Mouse (Mus musculus): ENCODE measurements at regions not wholly inside any gene's neighbourhood (a gene's known extent, or its start where the extent isn't known, plus 50 kb on each side); places are given as distances from the start of the nearest gene placed in this dataset.

DNA sequence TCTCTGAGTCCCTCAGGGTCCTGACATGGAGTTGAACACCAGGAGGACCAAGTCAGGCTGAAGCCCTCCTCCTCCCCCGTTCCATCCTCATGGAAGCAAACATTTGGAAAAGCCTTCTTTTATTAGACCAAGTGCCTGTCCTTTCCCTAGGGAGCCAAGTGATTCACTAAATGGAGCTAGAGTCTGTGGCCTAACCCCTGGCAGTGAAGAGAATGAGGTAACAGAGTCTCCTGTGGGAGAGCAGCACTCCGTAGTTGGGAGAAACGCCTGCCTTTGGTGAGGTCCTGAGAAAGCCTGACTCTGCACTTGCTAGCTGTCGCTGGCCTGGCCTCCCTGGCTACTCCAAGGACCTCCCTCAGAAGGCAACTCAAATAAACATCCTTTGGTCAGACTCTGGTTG lies 104.2 kb downstream of the Tle3 start:
- WGBS = 57% methylated on average over 4 of the region's 4 CpGs
- Histone ChIP-seq H3K27ac (replicated peaks) (no peak overlapping the region), H3K9ac (ENCODE audit: low read length) (no peak overlapping the region), H3K36me3 (ENCODE audit: control insufficient read depth, insufficient read depth, low read length) (no peaks in the 10 kb centered on the region), H3K4me1 (replicated peaks; ENCODE audit: control insufficient read depth, insufficient read depth) (no peaks in the 10 kb centered on the region), H3K9me3 (ENCODE audit: control insufficient read depth, low read length) (no peaks in the 10 kb centered on the region), H3K27me3 (ENCODE audit: control insufficient read depth, insufficient read depth, low read length) (no peaks in the 10 kb centered on the region), H3K4me3 (ENCODE audit: low read depth, low read length) (no peak overlapping the region), H3K4me2 (replicated peaks; ENCODE audit: low read depth) (no peak overlapping the region)
- DNase-seq (ENCODE audit: low spot score) (no peak), ATAC-seq (ENCODE audit: low FRiP score, low TSS enrichment) (no peak)
- TF ChIP-seq EP300 (optimal IDR thresholded peaks at IDR 0.05) (no peak), CTCF (IDR thresholded peaks at IDR 0.05; ENCODE audit: low read depth) (no peak)

DNA sequence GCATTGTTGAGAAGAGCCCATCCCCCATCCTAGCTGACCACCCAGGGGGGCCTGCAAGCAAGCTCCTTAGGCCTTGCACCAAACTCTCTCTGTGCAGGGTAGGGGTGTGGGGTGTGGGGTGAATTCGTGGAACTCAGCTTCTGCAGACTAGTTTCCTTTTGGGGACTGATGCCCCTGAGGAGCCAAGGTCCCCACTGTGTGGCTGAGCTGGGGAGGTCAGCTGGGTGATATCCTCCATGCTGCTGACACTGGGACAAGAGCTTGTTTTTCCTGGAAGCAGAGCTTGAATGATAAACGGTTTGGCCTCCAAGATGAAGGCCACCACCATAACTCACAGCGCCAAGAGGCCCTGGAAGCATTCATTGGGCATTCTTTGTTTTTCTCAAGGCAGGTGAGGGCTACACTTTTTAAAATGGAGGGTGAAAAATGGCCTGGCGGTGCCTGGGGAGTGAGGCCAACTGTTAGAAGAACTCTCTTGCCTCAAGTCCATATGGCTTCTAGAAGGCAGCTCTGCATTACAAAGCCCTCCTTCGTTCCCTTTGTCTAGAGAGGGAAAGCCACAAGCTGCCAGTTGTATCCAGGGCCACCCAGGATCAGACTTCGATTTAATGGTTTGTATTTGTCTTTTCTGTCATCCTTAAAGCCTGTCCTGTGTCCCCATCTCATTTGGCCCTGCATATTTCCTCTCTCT lies 98.8 kb downstream of the Tle3 start:
- TF ChIP-seq EP300 (optimal IDR thresholded peaks at IDR 0.05) (no peak), CTCF (IDR thresholded peaks at IDR 0.05; ENCODE audit: low read depth) (no peak)
- no peak overlapping the region for H3K4me2 ChIP-seq (replicated peaks; ENCODE audit: low read depth)
- DNase-seq (ENCODE audit: low spot score) (no peak), ATAC-seq (ENCODE audit: low FRiP score, low TSS enrichment) (no peak)
- no peak overlapping the region for H3K4me3 ChIP-seq (ENCODE audit: low read depth, low read length)
- H3K27me3 ChIP-seq (ENCODE audit: control insufficient read depth, insufficient read depth, low read length) = no peaks in the 10 kb centered on the region
- no peak overlapping the region for H3K9ac ChIP-seq (ENCODE audit: low read length)
- WGBS = 62% methylated on average over 6 of the region's 6 CpGs
- no peak overlapping the region for H3K27ac ChIP-seq (replicated peaks)
- no peaks in the 10 kb centered on the region for H3K36me3 ChIP-seq (ENCODE audit: control insufficient read depth, insufficient read depth, low read length)
- H3K4me1 ChIP-seq (replicated peaks; ENCODE audit: control insufficient read depth, insufficient read depth) = no peaks in the 10 kb centered on the region
- no peaks in the 10 kb centered on the region for H3K9me3 ChIP-seq (ENCODE audit: control insufficient read depth, low read length)

DNA sequence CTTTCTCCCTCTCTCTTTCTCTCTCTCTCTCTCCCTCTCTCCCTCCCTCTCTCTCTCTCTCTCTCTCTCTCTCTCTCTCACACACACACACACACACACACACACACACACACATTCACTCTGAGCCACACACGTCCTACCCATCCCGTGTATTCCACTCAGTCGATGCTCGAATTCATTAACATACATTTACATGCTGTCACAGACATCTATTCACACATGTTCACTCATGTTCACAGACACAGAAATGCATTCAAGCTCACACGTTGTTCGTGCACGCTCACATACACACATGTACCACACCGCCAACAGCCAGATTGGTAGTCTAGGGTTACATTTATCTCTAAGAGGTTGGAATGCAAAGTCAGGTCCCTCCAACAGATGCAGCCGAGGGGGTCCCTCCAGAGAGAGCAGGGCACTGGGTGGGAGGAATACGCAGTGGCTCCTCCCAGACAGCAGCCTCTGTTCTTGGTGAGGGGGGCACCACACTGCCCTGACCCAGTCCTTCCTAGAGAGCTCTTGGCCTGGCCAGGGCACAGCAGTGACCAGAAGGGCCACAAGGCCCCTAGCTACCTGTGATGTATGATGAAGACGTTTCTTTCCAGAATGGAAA lies 96.8 kb downstream of the Tle3 start:
- TF ChIP-seq EP300 (optimal IDR thresholded peaks at IDR 0.05) (no peak), CTCF (IDR thresholded peaks at IDR 0.05; ENCODE audit: low read depth) (no peak)
- Histone ChIP-seq H3K27ac (replicated peaks) (no peak overlapping the region), H3K4me1 (replicated peaks; ENCODE audit: control insufficient read depth, insufficient read depth) (no peaks in the 10 kb centered on the region), H3K4me3 (ENCODE audit: low read depth, low read length) (no peak overlapping the region), H3K9me3 (ENCODE audit: control insufficient read depth, low read length) (0 out of 2 replicates have a peak, but pooled peaks cover 2% of the 10 kb centered on the region), H3K4me2 (replicated peaks; ENCODE audit: low read depth) (no peak overlapping the region), H3K27me3 (ENCODE audit: control insufficient read depth, insufficient read depth, low read length) (no peaks in the 10 kb centered on the region), H3K9ac (ENCODE audit: low read length) (no peak overlapping the region), H3K36me3 (ENCODE audit: control insufficient read depth, insufficient read depth, low read length) (no peaks in the 10 kb centered on the region)
- 65% methylated on average over 11 of the region's 11 CpGs for WGBS
- ATAC-seq (ENCODE audit: low FRiP score, low TSS enrichment) (0 out of 2 replicates have a peak, but pooled peaks have one; percentile 24), DNase-seq (ENCODE audit: low spot score) (no peak)

DNA sequence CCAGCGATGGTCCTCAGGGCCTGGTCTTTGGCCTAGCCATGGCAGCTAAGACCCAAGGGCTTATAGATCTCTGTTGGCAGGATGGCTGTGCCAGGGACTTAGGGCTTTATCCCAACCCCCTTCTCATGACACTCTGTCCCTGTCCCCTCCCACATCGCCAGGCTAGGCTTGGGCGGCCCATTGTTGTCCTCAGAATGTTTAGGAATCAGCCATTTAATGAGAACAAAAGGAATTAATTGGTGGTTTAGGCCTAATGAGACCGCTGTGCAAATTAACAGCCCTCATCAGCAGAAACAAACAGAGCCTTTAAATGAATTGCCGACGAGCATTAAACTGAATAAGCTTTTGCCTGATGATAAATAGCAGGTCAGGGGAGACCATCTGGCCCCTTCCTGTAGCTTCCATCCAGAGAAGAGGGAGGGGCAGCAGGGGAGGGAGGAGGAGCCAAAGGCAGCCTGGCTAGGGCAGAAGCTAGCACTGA lies 96.2 kb downstream of the Tle3 start:
- Histone ChIP-seq H3K4me1 (replicated peaks; ENCODE audit: control insufficient read depth, insufficient read depth) (no peaks in the 10 kb centered on the region), H3K9ac (ENCODE audit: low read length) (no peak overlapping the region), H3K9me3 (ENCODE audit: control insufficient read depth, low read length) (0 out of 2 replicates have a peak, but pooled peaks cover 2% of the 10 kb centered on the region), H3K27me3 (ENCODE audit: control insufficient read depth, insufficient read depth, low read length) (no peaks in the 10 kb centered on the region), H3K27ac (replicated peaks) (no peak overlapping the region), H3K4me3 (ENCODE audit: low read depth, low read length) (no peak overlapping the region), H3K4me2 (replicated peaks; ENCODE audit: low read depth) (no peak overlapping the region), H3K36me3 (ENCODE audit: control insufficient read depth, insufficient read depth, low read length) (no peaks in the 10 kb centered on the region)
- TF ChIP-seq CTCF (IDR thresholded peaks at IDR 0.05; ENCODE audit: low read depth) = no peak
- TF ChIP-seq EP300 (optimal IDR thresholded peaks at IDR 0.05) = no peak
- no peak for ATAC-seq (ENCODE audit: low FRiP score, low TSS enrichment)
- DNase-seq (ENCODE audit: low spot score) = no peak
- 32% methylated on average over 6 of the region's 6 CpGs for WGBS

Data from stomach, postnatal 0 days (tissue).